Mouse (Mus musculus) heart, embryonic 15.5 days (tissue): ENCODE measurements around the gene Rbms3. TPM values are rescaled to one million over a fixed set of nuclear protein-coding genes. Genes with fewer than 3 reads are reported as not detected.

Experiments
- ATAC-seq: fragments of 200-750 bp; cut with Nextera tagmentation; replicated peaks from 2 replicates; pipeline ENCODE4 v1.8.0; 2017; ENCODE audit warnings: low read depth, moderate TSS enrichment; ENCODE audit not compliant: insufficient number of reproducible peaks, insufficient read depth, low FRiP score
- H3K27ac ChIP-seq: fragments of 300-500 bp; sonication (generic); 2 replicates; pipeline ENCODE4 v1.5.1; 2015; ENCODE audit warnings: mild to moderate bottlenecking, inconsistent platforms
- H3K27me3 ChIP-seq: fragments of 300-500 bp; sonication (generic); 2 replicates; pipeline ENCODE4 v1.6.1; 2015; ENCODE audit warnings: inconsistent platforms
- H3K36me3 ChIP-seq: fragments of 300-500 bp; sonication (generic); 2 replicates; pipeline ENCODE4 v1.6.1; 2015; ENCODE audit warnings: mild to moderate bottlenecking, inconsistent platforms
- H3K4me1 ChIP-seq: fragments of 300-500 bp; sonication (generic); replicated peaks from 2 replicates; pipeline ENCODE4 v1.6.1; 2015; ENCODE audit warnings: inconsistent platforms
- H3K4me2 ChIP-seq: fragments of 300-500 bp; sonication (generic); 2 replicates; pipeline ENCODE4 v1.6.1; 2015; ENCODE audit warnings: inconsistent platforms, mild to moderate bottlenecking, moderate library complexity
- H3K4me3 ChIP-seq: fragments of 300-500 bp; sonication (generic); 2 replicates; pipeline ENCODE4 v1.5.1; 2015; ENCODE audit warnings: mild to moderate bottlenecking, inconsistent platforms
- H3K9ac ChIP-seq: fragments of 300-500 bp; sonication (generic); 2 replicates; pipeline ENCODE4 v1.6.1; 2015; ENCODE audit warnings: mild to moderate bottlenecking, inconsistent platforms
- H3K9me3 ChIP-seq: fragments of 300-500 bp; sonication (generic); replicated peaks from 2 replicates; pipeline ENCODE4 v1.6.1; 2016; ENCODE audit warnings: inconsistent platforms
- WGBS: fragments of 180-500 bp; shearing (Covaris S2); methylation state at CpG from one replicate; pipeline ENCODE4 v1.1.7; 2015; ENCODE audit warnings: mixed read lengths; 5-methylcytosine and 5-hydroxymethylcytosine counted together
- polyA plus RNA-seq: library from polyadenylated mRNA; unstranded; fragments of >200 nt; fragmentation: Nextera tagmentation; extraction: Ambion mirVana; gene quantifications from 2 replicates; pipeline ENCODE4 v1.2.1, GENCODE M21; 2015

Rbms3 gene
- polyA plus RNA-seq, 1 experiment from 2014 or later = 36.5 TPM

- no peak for ATAC-seq
Observed at GRCm38 (mm10) chr9:117313642-117314041, 316.1 kb downstream of the Rbms3 start.

DNA sequence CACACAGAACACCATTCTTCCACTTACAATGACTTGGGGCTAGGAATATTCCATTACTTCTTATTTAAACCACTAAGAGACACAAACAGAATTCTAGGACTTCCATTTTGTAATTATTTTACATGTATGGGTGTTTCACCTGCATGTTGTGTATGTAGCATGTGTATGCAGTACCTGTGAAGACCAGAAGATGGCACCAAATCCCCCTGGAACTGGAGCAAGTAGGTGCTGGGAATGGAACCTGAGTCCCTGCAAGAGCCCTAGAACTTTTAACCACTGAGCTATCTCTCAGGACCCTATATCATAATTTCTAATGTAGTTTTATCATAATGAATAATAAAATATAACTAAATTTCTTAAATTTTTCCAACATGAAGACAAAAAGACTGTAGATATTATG is 319.9 kb downstream of the Rbms3 start:
- ATAC-seq = no peak
- H3K9ac ChIP-seq = no peak overlapping the region

More at GRCm38 (mm10) chr9:117313642-117314041, 316.1 kb downstream of the Rbms3 start:
- H3K9me3 ChIP-seq = no peaks in the 10 kb centered on the region
- WGBS = 81% methylated on average over 11 of the region's 11 CpGs
- H3K27ac ChIP-seq = no peak overlapping the region
- no peak overlapping the region for H3K4me2 ChIP-seq
- H3K4me1 ChIP-seq = no peaks in the 10 kb centered on the region
- no peak overlapping the region for H3K9ac ChIP-seq
- no peaks in the 10 kb centered on the region for H3K27me3 ChIP-seq
- no peak overlapping the region for H3K4me3 ChIP-seq
- H3K36me3 ChIP-seq = no peaks in the 10 kb centered on the region

GRCm38 (mm10) chr9:117298991-117299390 is 330.7 kb downstream of the Rbms3 start:
- no peaks in the 10 kb centered on the region for H3K36me3 ChIP-seq
- WGBS = 79% methylated on average over 7 of the region's 7 CpGs
- no peak overlapping the region for H3K27ac ChIP-seq
- H3K27me3 ChIP-seq = no peaks in the 10 kb centered on the region
- H3K4me2 ChIP-seq = no peak overlapping the region
- no peaks in the 10 kb centered on the region for H3K9me3 ChIP-seq
- no peak overlapping the region for H3K9ac ChIP-seq
- no peaks in the 10 kb centered on the region for H3K4me1 ChIP-seq
- no peak overlapping the region for H3K4me3 ChIP-seq
- no peak for ATAC-seq

More for the DNA sequence above, 319.9 kb downstream of the Rbms3 start:
- Histone ChIP-seq H3K9me3 (no peaks in the 10 kb centered on the region), H3K27ac (no peak overlapping the region), H3K4me3 (no peak overlapping the region), H3K27me3 (no peaks in the 10 kb centered on the region), H3K4me1 (no peaks in the 10 kb centered on the region), H3K4me2 (no peak overlapping the region), H3K36me3 (no peaks in the 10 kb centered on the region)

GRCm38 (mm10) chr9:117297662-117298531 is 331.8 kb downstream of the Rbms3 start:
- ATAC-seq = no peak
- Histone ChIP-seq H3K27ac (no peak overlapping the region), H3K36me3 (no peaks in the 10 kb centered on the region), H3K4me1 (no peaks in the 10 kb centered on the region), H3K4me2 (no peak overlapping the region), H3K9ac (no peak overlapping the region), H3K4me3 (no peak overlapping the region), H3K27me3 (no peaks in the 10 kb centered on the region), H3K9me3 (no peaks in the 10 kb centered on the region)
- WGBS = 51% methylated on average over 15 of the region's 15 CpGs

DNA sequence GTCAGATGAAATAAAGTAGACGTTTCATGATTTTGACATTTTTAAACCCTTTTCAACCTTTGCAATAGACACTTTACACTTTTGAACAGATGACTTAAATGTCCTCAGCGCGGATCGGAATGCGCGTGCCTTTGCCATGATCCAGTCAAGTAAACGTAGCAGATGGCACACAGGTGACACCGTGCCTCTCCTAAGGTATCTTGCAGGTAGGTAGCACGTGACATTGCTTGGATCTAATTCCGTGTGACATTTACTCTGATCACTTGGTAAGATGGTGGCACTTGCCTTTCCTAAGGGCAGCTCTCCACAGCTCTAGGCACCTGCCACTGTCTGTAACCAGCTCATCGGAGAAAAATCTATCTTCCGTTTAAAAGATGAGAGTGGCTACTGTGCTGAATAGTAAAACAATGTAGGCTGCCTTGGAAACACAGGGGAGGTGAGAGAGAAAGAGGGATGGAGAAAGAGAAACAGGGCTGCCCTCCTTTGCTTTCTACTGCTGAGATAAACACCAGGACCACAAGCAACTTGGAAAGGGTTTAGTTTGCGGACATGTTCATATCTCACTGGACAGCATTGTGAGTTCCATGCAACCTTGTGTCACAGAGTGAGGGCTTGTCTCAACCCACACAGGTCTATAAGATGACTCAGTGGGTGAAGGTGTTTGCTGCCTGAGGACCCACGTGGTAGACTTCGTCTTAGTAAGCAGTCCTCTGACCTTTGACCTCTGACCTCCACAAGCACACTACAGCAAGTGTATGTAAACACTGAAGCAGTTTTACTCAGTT is 338.5 kb downstream of the Rbms3 start:
- Histone ChIP-seq H3K27ac (no peak overlapping the region), H3K4me3 (no peak overlapping the region), H3K36me3 (no peaks in the 10 kb centered on the region), H3K9me3 (no peaks in the 10 kb centered on the region), H3K27me3 (no peaks in the 10 kb centered on the region), H3K4me2 (no peak overlapping the region), H3K4me1 (no peaks in the 10 kb centered on the region), H3K9ac (no peak overlapping the region)
- no peak for ATAC-seq
- WGBS = 79% methylated on average over 15 of the region's 15 CpGs

DNA sequence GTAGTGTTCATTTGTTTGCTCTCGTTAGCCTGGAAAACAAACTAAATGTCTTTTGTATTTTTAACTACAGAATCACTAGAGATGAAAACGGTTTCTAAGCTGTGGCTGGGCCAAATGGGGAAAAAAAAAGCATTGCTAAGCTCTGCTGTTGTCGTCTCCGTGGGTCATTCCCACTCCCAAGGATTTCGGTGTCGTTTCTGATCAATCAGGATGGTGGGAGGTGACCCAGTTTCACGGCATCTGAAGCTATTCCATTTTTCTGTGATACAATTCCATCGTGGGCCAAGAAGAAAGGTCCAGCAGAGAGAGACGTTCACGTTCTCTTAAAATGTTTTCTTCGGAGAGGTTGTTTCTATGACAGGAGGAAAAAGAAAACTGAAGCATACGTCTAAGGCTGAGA is 354.9 kb downstream of the Rbms3 start:
- H3K27me3 ChIP-seq = no peaks in the 10 kb centered on the region
- ATAC-seq = no peak
- H3K4me1 ChIP-seq = no peaks in the 10 kb centered on the region
- no peaks in the 10 kb centered on the region for H3K9me3 ChIP-seq
- no peak overlapping the region for H3K4me3 ChIP-seq
- 75% methylated on average over 12 of the region's 12 CpGs for WGBS
- H3K9ac ChIP-seq = no peak overlapping the region
- H3K4me2 ChIP-seq = no peak overlapping the region
- no peak overlapping the region for H3K27ac ChIP-seq
- H3K36me3 ChIP-seq = no peaks in the 10 kb centered on the region

- Histone ChIP-seq H3K4me2 (no peak overlapping the region), H3K9ac (no peak overlapping the region), H3K4me1 (no peaks in the 10 kb centered on the region), H3K4me3 (no peak overlapping the region), H3K9me3 (no peaks in the 10 kb centered on the region), H3K27me3 (no peaks in the 10 kb centered on the region), H3K36me3 (no peaks in the 10 kb centered on the region), H3K27ac (no peak overlapping the region)
- 77% methylated on average over 5 of the region's 5 CpGs for WGBS
- no peak for ATAC-seq
Observed at GRCm38 (mm10) chr9:117259614-117260013, 370.1 kb downstream of the Rbms3 start.

DNA sequence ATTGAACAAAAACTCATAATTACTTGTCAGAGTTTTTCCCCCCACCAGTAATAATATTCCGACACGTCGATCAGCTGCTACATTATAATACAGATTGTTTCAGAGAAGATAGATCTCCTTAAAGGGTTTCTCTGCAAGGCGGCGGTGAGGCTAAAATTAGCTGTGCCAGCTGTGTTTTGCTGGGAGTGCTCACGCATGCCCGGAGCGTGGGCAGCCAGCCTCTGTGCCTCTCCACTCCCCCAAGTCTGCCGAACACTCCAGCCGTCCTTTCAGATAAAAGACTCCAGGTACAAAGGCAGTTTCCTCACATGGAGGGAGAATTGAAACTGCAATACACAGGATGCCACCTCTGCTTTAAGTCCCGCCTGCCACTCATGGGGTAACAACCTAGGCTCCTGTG is 376.4 kb downstream of the Rbms3 start:
- H3K27me3 ChIP-seq = no peaks in the 10 kb centered on the region
- H3K27ac ChIP-seq = peak overlapping the region; percentile 88
- H3K36me3 ChIP-seq = no peaks in the 10 kb centered on the region
- H3K4me3 ChIP-seq = peak overlapping the region; percentile 74
- 0 out of 2 replicates have a peak, but pooled peaks have one; percentile 41 for ATAC-seq
- peaks cover 15% of the 10 kb centered on the region; the same call in 1 of the 2 replicates for H3K4me1 ChIP-seq
- H3K9me3 ChIP-seq = no peaks in the 10 kb centered on the region
- H3K4me2 ChIP-seq = peak overlapping the region; percentile 70
- peak overlapping the region; percentile 81; the same call in 1 of the 2 replicates for H3K9ac ChIP-seq
- 13% methylated on average over 11 of the region's 11 CpGs for WGBS

GRCm38 (mm10) chr9:117252411-117252861 is 377.3 kb downstream of the Rbms3 start:
- Histone ChIP-seq H3K36me3 (no peaks in the 10 kb centered on the region), H3K9ac (peak overlapping the region; percentile 81), H3K4me1 (peaks cover 22% of the 10 kb centered on the region), H3K27ac (peak overlapping the region; percentile 88), H3K4me2 (peak overlapping the region; percentile 70), H3K27me3 (no peaks in the 10 kb centered on the region), H3K4me3 (peak overlapping the region; percentile 74), H3K9me3 (no peaks in the 10 kb centered on the region)
- peak; percentile 85 for ATAC-seq
- 1% methylated on average over 9 of the region's 10 CpGs for WGBS

- Histone ChIP-seq H3K27me3 (no peaks in the 10 kb centered on the region), H3K36me3 (no peaks in the 10 kb centered on the region), H3K9me3 (no peaks in the 10 kb centered on the region), H3K4me1 (peaks cover 27% of the 10 kb centered on the region), H3K4me3 (peak overlapping the region; percentile 74), H3K4me2 (peak overlapping the region; percentile 70), H3K27ac (peak overlapping the region; percentile 88), H3K9ac (peak overlapping the region; percentile 81)
- WGBS = under 1% methylated on average over 29 of the region's 29 CpGs
- ATAC-seq = 0 out of 2 replicates have a peak, but pooled peaks have one; percentile 45
Observed at GRCm38 (mm10) chr9:117251521-117252368, 378.0 kb downstream of the Rbms3 start.

GRCm38 (mm10) chr9:117250831-117251165 is 378.9 kb downstream of the Rbms3 start:
- Histone ChIP-seq H3K27me3 (no peaks in the 10 kb centered on the region), H3K4me1 (peaks cover 33% of the 10 kb centered on the region), H3K9ac (peak overlapping the region; percentile 81), H3K4me3 (peak overlapping the region; percentile 74), H3K9me3 (no peaks in the 10 kb centered on the region), H3K27ac (peak overlapping the region; percentile 88), H3K36me3 (no peaks in the 10 kb centered on the region), H3K4me2 (peak overlapping the region; percentile 70)
- WGBS = 10% methylated on average over 2 of the region's 2 CpGs
- ATAC-seq = no peak
